Mouse (Mus musculus): ENCODE measurements around the gene Pld2.
"Not testable (repeated sequence)": the region's sequence is repeated elsewhere in the genome, so short reads cannot be mapped to it uniquely, and the experiment has no call there.

Gene Pld2

GRCm38 (mm10) chr11:70539877-70540587 is at the start of gene Pld2:
Gene Pld2 (plus strand): TSS chr11:70540064.
- DNase-seq, result peak; percentile 79 to 81

- peak; percentile 34 to 48 for DNase-seq
Observed at GRCm38 (mm10) chr11:70499566-70500475, 40.0 kb upstream of the Pld2 start.

- DNase-seq, result no peak
Observed at GRCm38 (mm10) chr11:70500476-70500812, 39.4 kb upstream of the Pld2 start.

GRCm38 (mm10) chr11:70502018-70502417 is 37.8 kb upstream of the Pld2 start:
- no peak for DNase-seq

- DNase-seq, result no peak
Observed at GRCm38 (mm10) chr11:70504970-70505369, 34.9 kb upstream of the Pld2 start, which contains the start of gene Tm4sf5. Gene Tm4sf5 (plus strand): TSS chr11:70505244.

GRCm38 (mm10) chr11:70506385-70506784 is 33.5 kb upstream of the Pld2 start:
- DNase-seq, result peak; percentile 80 to 82

- DNase-seq, result no peak
Observed at GRCm38 (mm10) chr11:70506962-70507515, 32.8 kb upstream of the Pld2 start.

GRCm38 (mm10) chr11:70509753-70510564 is 29.9 kb upstream of the Pld2 start:
- DNase-seq, result peak; percentile 69 to 70

GRCm38 (mm10) chr11:70511242-70511641 is 28.6 kb upstream of the Pld2 start:
- DNase-seq, result no peak

- DNase-seq, result no peak
Observed at GRCm38 (mm10) chr11:70511825-70512224, 28.0 kb upstream of the Pld2 start.

GRCm38 (mm10) chr11:70512709-70513342 is 27.0 kb upstream of the Pld2 start:
- DNase-seq, result no peak

- DNase-seq, result no peak
Observed at GRCm38 (mm10) chr11:70513520-70513919, 26.3 kb upstream of the Pld2 start.

GRCm38 (mm10) chr11:70514288-70514687 is 25.6 kb upstream of the Pld2 start, which contains the start of gene Vmo1:
Gene Vmo1 (minus strand): TSS chr11:70514616.
- DNase-seq, result no peak

- DNase-seq, result peak; percentile 54 to 71
Observed at GRCm38 (mm10) chr11:70516352-70516751, 23.5 kb upstream of the Pld2 start.

- no peak for DNase-seq
Observed at GRCm38 (mm10) chr11:70518436-70518835, 21.4 kb upstream of the Pld2 start.

GRCm38 (mm10) chr11:70518923-70519322 is 20.9 kb upstream of the Pld2 start, which contains the start of gene Gltpd2:
Gene Gltpd2 (plus strand): TSS chr11:70519196.
- no peak for DNase-seq

- peak; percentile 61 to 62 for DNase-seq
Observed at GRCm38 (mm10) chr11:70520178-70520769, 19.6 kb upstream of the Pld2 start.

GRCm38 (mm10) chr11:70523306-70523989 is 16.4 kb upstream of the Pld2 start:
- not testable (repeated sequence) for DNase-seq

- no peak for DNase-seq
Observed at GRCm38 (mm10) chr11:70524782-70525181, 15.1 kb upstream of the Pld2 start.

GRCm38 (mm10) chr11:70525184-70525678 is 14.6 kb upstream of the Pld2 start, which contains the start of gene Psmb6:
Gene Psmb6 (plus strand): TSS chr11:70525367.
- DNase-seq, result peak; percentile 91 to 95

- no peak for DNase-seq
Observed at GRCm38 (mm10) chr11:70525726-70526125, 14.1 kb upstream of the Pld2 start.

Measured in cerebellum, postnatal 10 days (tissue).